Comparison of ENCODE assay signal across 10 mouse cellular contexts in genomic region chr4:81762592-81763229, GRCm38 (mm10).
DNase-seq lines count a peak whose midpoint lies in the region; ATAC-seq lines count a peak whose summit lies in the region.
"Had no signal": no experiment of that assay in that cellular context is flagged by ENCODE, and none has a peak within 500 bp of the region (broad histone marks: within the 10 kb centered on the region; RNA-seq: fewer than 3 reads in every experiment).

No protein-coding gene starts in this region.

- no peak for ATAC-seq in lung, embryonic 15.5 days (ENCODE audit: borderline replicate concordance, extremely low read depth, low FRiP score, low TSS enrichment)
- ATAC-seq in forebrain, embryonic 13.5 days, result peak; percentile 34; the same call in 1 of the 2 replicates
- peak; percentile 62 for ATAC-seq in hindbrain, embryonic 12.5 days (ENCODE audit: low FRiP score)
- ATAC-seq: Patski had no signal

- H3K9me3 ChIP-seq in lung, embryonic 15.5 days, result no peaks in the 10 kb centered on the region
- H3K9me3 ChIP-seq in forebrain, embryonic 13.5 days (replicated peaks), result no peaks in the 10 kb centered on the region
- no peaks in the 10 kb centered on the region for H3K9me3 ChIP-seq in hindbrain, embryonic 12.5 days (replicated peaks)

- no peaks in the 10 kb centered on the region for H3K27me3 ChIP-seq in lung, embryonic 15.5 days
- H3K27me3 ChIP-seq in forebrain, embryonic 13.5 days, result no peaks in the 10 kb centered on the region
- no peaks in the 10 kb centered on the region for H3K27me3 ChIP-seq in hindbrain, embryonic 12.5 days
- H3K27me3 ChIP-seq: Patski had no signal

- H3K4me3 ChIP-seq in lung, embryonic 15.5 days, result no peak overlapping the region
- no peak overlapping the region for H3K4me3 ChIP-seq in forebrain, embryonic 13.5 days
- no peak overlapping the region for H3K4me3 ChIP-seq in hindbrain, embryonic 12.5 days

- WGBS in lung, embryonic 15.5 days, result 37% methylated on average over 11 of the region's 11 CpGs
- 8% methylated on average over 11 of the region's 11 CpGs for WGBS in forebrain, embryonic 13.5 days
- 19% methylated on average over 11 of the region's 11 CpGs for WGBS in hindbrain, embryonic 12.5 days

- no peak overlapping the region for H3K4me2 ChIP-seq in lung, embryonic 15.5 days
- peak overlapping the region; percentile 35 for H3K4me2 ChIP-seq in forebrain, embryonic 13.5 days
- peak overlapping the region; percentile 21 for H3K4me2 ChIP-seq in hindbrain, embryonic 12.5 days (replicated peaks)
- H3K4me2 ChIP-seq: liver, embryonic 11.5 days had no signal

- no peak overlapping the region for H3K9ac ChIP-seq in lung, embryonic 15.5 days
- H3K9ac ChIP-seq in forebrain, embryonic 13.5 days, result peak overlapping the region; percentile 34
- peak overlapping the region; percentile 32 for H3K9ac ChIP-seq in hindbrain, embryonic 12.5 days

- peaks cover 24% of the 10 kb centered on the region for H3K4me1 ChIP-seq in lung, embryonic 15.5 days
- peaks cover 26% of the 10 kb centered on the region for H3K4me1 ChIP-seq in forebrain, embryonic 13.5 days
- peaks cover 27% of the 10 kb centered on the region for H3K4me1 ChIP-seq in hindbrain, embryonic 12.5 days

- H3K27ac ChIP-seq in lung, embryonic 15.5 days, result 0 out of 2 replicates have a peak overlapping the region, but pooled peaks have one; percentile 19
- H3K27ac ChIP-seq in forebrain, embryonic 13.5 days, result peak overlapping the region; percentile 84; the same call in 1 of the 2 replicates
- H3K27ac ChIP-seq in hindbrain, embryonic 12.5 days, result peak overlapping the region; percentile 73

- H3K36me3 ChIP-seq in lung, embryonic 15.5 days, result no peaks in the 10 kb centered on the region
- H3K36me3 ChIP-seq in forebrain, embryonic 13.5 days (ENCODE audit: poor library complexity, severe bottlenecking), result no peaks in the 10 kb centered on the region
- no peaks in the 10 kb centered on the region for H3K36me3 ChIP-seq in hindbrain, embryonic 12.5 days

- DNase-seq in lung, postnatal 36 days, result no peak
- DNase-seq in neural tube, embryonic 10.5 days (ENCODE audit: extremely low spot score, low spot score), result peak; percentile 17
- no peak for DNase-seq in thymus, postnatal 36 days
- no peak for DNase-seq in cerebellum, adult 11-12 months
- DNase-seq in spleen, postnatal 4 days (ENCODE audit: low spot score in 2 of 2), result no peak

Comparison
In these comparisons a context has a peak if more than half of its experiments do, and no peak if none do; other contexts are left out.
1. H3K27ac ChIP-seq: peak in every context shown above with its lines; median percentile 84 in forebrain, embryonic 13.5 days; 73 in hindbrain, embryonic 12.5 days; 19 in lung, embryonic 15.5 days.